In the genomic region with DNA sequence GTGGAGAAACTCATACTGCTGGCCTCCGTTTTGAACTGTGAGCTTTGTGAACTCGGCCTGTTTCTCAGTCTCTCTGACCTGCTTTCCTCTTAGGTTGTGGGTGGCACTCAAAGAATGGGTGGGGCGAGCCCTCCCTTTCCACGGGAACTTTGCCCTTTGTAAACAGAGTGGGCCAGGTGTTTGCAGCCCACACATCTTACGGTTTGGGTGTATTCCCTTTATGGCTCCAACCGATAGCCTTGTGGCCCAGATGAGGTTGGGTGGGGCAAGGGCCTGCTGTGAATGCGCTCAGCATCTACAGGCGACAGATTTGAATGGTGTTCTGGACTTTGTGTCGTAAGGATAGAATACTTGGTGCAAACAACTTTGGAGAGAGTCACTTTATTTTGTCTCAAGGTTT, we compare ENCODE assay signal across 19 mouse cellular contexts. TPM values are rescaled to one million over a fixed set of nuclear protein-coding genes. Genes with fewer than 3 reads are reported as not detected.
DNase-seq lines count a peak whose midpoint lies in the region; ATAC-seq and TF ChIP-seq lines count a peak whose summit lies in the region.
"Had no signal": no experiment of that assay in that cellular context is flagged by ENCODE, and none has a peak within 500 bp of the region (broad histone marks: within the 10 kb centered on the region; RNA-seq: fewer than 3 reads in every experiment).

No protein-coding gene starts in this region.

- H3K4me3 ChIP-seq in hindbrain, embryonic 10.5 days: no peak overlapping the region
- H3K4me3 ChIP-seq in hindbrain, postnatal 0 days (ENCODE audit: low read length): no peak overlapping the region
- H3K4me3 ChIP-seq in intestine, embryonic 14.5 days (ENCODE audit: low read depth, low read length): no peak overlapping the region
- H3K4me3 ChIP-seq in small intestine, adult 2 months (ENCODE audit: low read depth, low read length): no peak overlapping the region
- H3K4me3 ChIP-seq: heart, embryonic 12.5 days; kidney, embryonic 15.5 days; limb, embryonic 10.5 days; liver, embryonic 15.5 days; midbrain, embryonic 12.5 days had no signal

- H3K9me3 ChIP-seq in hindbrain, embryonic 10.5 days: 0 out of 2 replicates have a peak, but pooled peaks cover 4% of the 10 kb centered on the region
- no peaks in the 10 kb centered on the region for H3K9me3 ChIP-seq in hindbrain, postnatal 0 days (ENCODE audit: low read length)
- H3K9me3 ChIP-seq in intestine, embryonic 14.5 days (ENCODE audit: control insufficient read depth, low read length): no peaks in the 10 kb centered on the region
- H3K9me3 ChIP-seq: kidney, embryonic 15.5 days; limb, embryonic 10.5 days; liver, embryonic 15.5 days; midbrain, embryonic 12.5 days had no signal

- no peak for DNase-seq in hindbrain, embryonic 10.5 days (ENCODE audit: low spot score)
- DNase-seq in hindbrain, postnatal 0 days (ENCODE audit: low spot score): no peak
- DNase-seq in intestine, embryonic 14.5 days (ENCODE audit: low spot score): no peak
- DNase-seq in thymus, postnatal 14 days: peak; percentile 52
- no peak for DNase-seq in frontal cortex, postnatal 25 days (ENCODE audit: low spot score in 2 of 2)
- no peak for DNase-seq in Muller cell, postnatal 12 days (ENCODE audit: inconsistent ontology term)
- DNase-seq: adrenal gland, postnatal 36 days; cerebellum, postnatal 10 days; embryo, embryonic 11 days; right cerebral cortex, postnatal 4 days had no signal

- H3K4me2 ChIP-seq in hindbrain, postnatal 0 days (ENCODE audit: low read depth, low read length): no peak overlapping the region
- H3K4me2 ChIP-seq in intestine, embryonic 14.5 days (ENCODE audit: low read length): no peak overlapping the region
- H3K4me2 ChIP-seq: heart, embryonic 12.5 days; kidney, embryonic 15.5 days; liver, embryonic 15.5 days; midbrain, embryonic 12.5 days had no signal

- 0 out of 2 replicates have a peak, but pooled peaks cover 15% of the 10 kb centered on the region for H3K27me3 ChIP-seq in hindbrain, embryonic 10.5 days (ENCODE audit: insufficient read depth, poor library complexity, severe bottlenecking)
- H3K27me3 ChIP-seq in hindbrain, postnatal 0 days (ENCODE audit: insufficient read depth, low read length): no peaks in the 10 kb centered on the region
- no peaks in the 10 kb centered on the region for H3K27me3 ChIP-seq in intestine, embryonic 14.5 days (replicated peaks; ENCODE audit: control insufficient read depth, insufficient read depth, low read length)
- H3K27me3 ChIP-seq in small intestine, adult 2 months (ENCODE audit: control insufficient read depth, insufficient read depth, low read length): no peaks in the 10 kb centered on the region
- H3K27me3 ChIP-seq: heart, embryonic 12.5 days; kidney, embryonic 15.5 days; midbrain, embryonic 12.5 days; Patski had no signal

- TF ChIP-seq POLR2A in small intestine, adult 2 months (IDR thresholded peaks at IDR 0.05; ENCODE audit: low read depth, low read length): no peak

- 88% methylated on average over 9 of the region's 9 CpGs for WGBS in hindbrain, embryonic 10.5 days
- WGBS in hindbrain, postnatal 0 days: 91% methylated on average over 9 of the region's 9 CpGs
- 56% methylated on average over 9 of the region's 9 CpGs for WGBS in intestine, embryonic 14.5 days
- whole genome bisulfite sequencing in small intestine, adult 2 months: 29% methylated on average over 9 of the region's 9 CpGs

- peaks cover 9% of the 10 kb centered on the region for H3K36me3 ChIP-seq in hindbrain, embryonic 10.5 days
- H3K36me3 ChIP-seq in hindbrain, postnatal 0 days (ENCODE audit: insufficient read depth, low read length): no peaks in the 10 kb centered on the region; the same call in 1 of the 2 replicates
- H3K36me3 ChIP-seq in intestine, embryonic 14.5 days (ENCODE audit: control insufficient read depth, insufficient read depth, low read length): no peaks in the 10 kb centered on the region
- peaks cover 14% of the 10 kb centered on the region; the same call in 1 of the 2 replicates for H3K36me3 ChIP-seq in small intestine, adult 2 months (ENCODE audit: control insufficient read depth, insufficient read depth, low read length)
- H3K36me3 ChIP-seq: heart, embryonic 12.5 days; kidney, embryonic 15.5 days; limb, embryonic 10.5 days; liver, embryonic 15.5 days had no signal

- peaks cover 68% of the 10 kb centered on the region for H3K4me1 ChIP-seq in hindbrain, embryonic 10.5 days (replicated peaks)
- H3K4me1 ChIP-seq in hindbrain, postnatal 0 days (ENCODE audit: insufficient read depth, low read length): peaks cover 4% of the 10 kb centered on the region; the same call in 1 of the 2 replicates
- no peaks in the 10 kb centered on the region for H3K4me1 ChIP-seq in intestine, embryonic 14.5 days (replicated peaks; ENCODE audit: control insufficient read depth, insufficient read depth, low read length)
- H3K4me1 ChIP-seq in small intestine, adult 2 months (ENCODE audit: control insufficient read depth, insufficient read depth, insufficient read length, low read length): peaks cover 16% of the 10 kb centered on the region

- peak overlapping the region; percentile 88; the same call in 1 of the 2 replicates for H3K27ac ChIP-seq in hindbrain, embryonic 10.5 days
- no peak overlapping the region for H3K27ac ChIP-seq in hindbrain, postnatal 0 days
- 0 out of 2 replicates have a peak overlapping the region, but pooled peaks have one; percentile 27 for H3K27ac ChIP-seq in intestine, embryonic 14.5 days (ENCODE audit: low read depth)
- H3K27ac ChIP-seq in small intestine, adult 2 months (ENCODE audit: insufficient read depth, low read depth, low read length): peak overlapping the region; percentile 94
- H3K27ac ChIP-seq: kidney, embryonic 15.5 days; limb, embryonic 10.5 days; liver, embryonic 15.5 days; midbrain, embryonic 12.5 days had no signal

- ATAC-seq in hindbrain, postnatal 0 days: no peak
- ATAC-seq in intestine, embryonic 14.5 days (replicated peaks; ENCODE audit: low FRiP score, low TSS enrichment, low read depth): peak; percentile 85
- no peak for ATAC-seq in CD4-positive, CD25-positive, alpha-beta regulatory T cell, adult 4 months
- ATAC-seq: forebrain, embryonic 14.5 days; Patski had no signal

- no peak overlapping the region for H3K9ac ChIP-seq in hindbrain, postnatal 0 days (replicated peaks; ENCODE audit: low read length)
- H3K9ac ChIP-seq in intestine, embryonic 14.5 days (ENCODE audit: low read length): no peak overlapping the region
- H3K9ac ChIP-seq: heart, embryonic 12.5 days; kidney, embryonic 15.5 days; liver, embryonic 15.5 days; midbrain, embryonic 12.5 days had no signal

- TF ChIP-seq CTCF in hindbrain, postnatal 0 days (IDR thresholded peaks at IDR 0.05; ENCODE audit: low read depth): no peak
- no peak for TF ChIP-seq CTCF in small intestine, adult 2 months (IDR thresholded peaks at IDR 0.05; ENCODE audit: extremely low read depth, insufficient read length, insufficient replicate concordance, low read depth, low read length)

RNA-seq across cellular contexts. Expression of a gene that starts 26.5 kb away (rescaled TPM):
- 8.8 and 17.4 TPM in 2 replicates for polyA plus RNA-seq in hindbrain, embryonic 10.5 days (2016; fragmentation: Nextera tagmentation; extraction: Ambion mirVana)
- total RNA-seq in hindbrain, postnatal 0 days (2014; rRNA removed): 41.0 and 44.1 TPM in 2 replicates
- 9.7 TPM in 2 replicates for polyA plus RNA-seq in hindbrain, postnatal 0 days (2015; fragmentation: Nextera tagmentation; extraction: Ambion mirVana)
- 15.9 TPM in 2 replicates for polyA plus RNA-seq in intestine, embryonic 14.5 days (2014; fragmentation: Nextera tagmentation; extraction: Ambion mirVana)
- polyA plus RNA-seq in small intestine, adult 2 months (2012; rRNA removed): 37.1 and 104 TPM in 2 replicates
- not detected for polyA plus RNA-seq in CD4-positive, CD25-positive, alpha-beta regulatory T cell, adult 4 months (2017; shearing (Covaris generic))

RNA-seq across cellular contexts. Expression of a gene that starts 59.6 kb away (rescaled TPM):
- 46.2 and 54.6 TPM in 2 replicates for polyA plus RNA-seq in hindbrain, embryonic 10.5 days (2016; fragmentation: Nextera tagmentation; extraction: Ambion mirVana)
- total RNA-seq in hindbrain, postnatal 0 days (2014; rRNA removed): 37.4 and 46.9 TPM in 2 replicates
- polyA plus RNA-seq in hindbrain, postnatal 0 days (2015; fragmentation: Nextera tagmentation; extraction: Ambion mirVana): 15.9 and 17.0 TPM in 2 replicates
- polyA plus RNA-seq in intestine, embryonic 14.5 days (2014; fragmentation: Nextera tagmentation; extraction: Ambion mirVana): 50.6 and 54.4 TPM in 2 replicates
- 26.7 and 43.3 TPM in 2 replicates for polyA plus RNA-seq in small intestine, adult 2 months (2012; rRNA removed)
- 10 to 100 TPM; 20.6 to 21.8 TPM for polyA plus RNA-seq in CD4-positive, CD25-positive, alpha-beta regulatory T cell, adult 4 months (2017; shearing (Covaris generic))
